11 mouse cellular contexts compared by ENCODE assay signal in the genomic region with DNA sequence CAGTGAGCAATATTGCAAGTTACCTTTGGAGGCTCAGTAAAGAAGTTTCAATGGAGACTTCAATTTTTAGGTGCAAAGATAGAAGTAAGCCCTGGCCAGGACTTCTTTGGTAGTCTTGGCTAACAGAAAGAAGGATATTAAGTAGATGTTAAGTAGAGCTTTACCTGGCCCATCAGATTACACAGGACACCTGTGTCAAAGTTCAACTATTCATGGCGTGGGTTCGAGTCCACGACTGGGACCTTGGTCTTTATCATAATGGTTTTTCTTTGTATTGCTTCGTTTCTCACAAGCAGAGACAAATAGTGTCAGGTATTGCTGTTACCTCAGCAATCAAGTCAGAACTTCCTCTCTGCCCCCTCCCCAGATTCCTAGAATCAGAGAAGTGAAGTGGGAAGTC.
DNase-seq lines count a peak whose midpoint lies in the region; ATAC-seq and TF ChIP-seq lines count a peak whose summit lies in the region.
"Had no signal": no experiment of that assay in that cellular context is flagged by ENCODE, and none has a peak within 500 bp of the region (broad histone marks: within the 10 kb centered on the region; RNA-seq: fewer than 3 reads in every experiment).

No protein-coding gene starts in this region.

- H3K36me3 ChIP-seq in heart, adult 2 months (ENCODE audit: control insufficient read depth, insufficient read depth, low read length): peaks cover 22% of the 10 kb centered on the region
- no peaks in the 10 kb centered on the region for H3K36me3 ChIP-seq in lung, embryonic 15.5 days
- H3K36me3 ChIP-seq in heart, postnatal 0 days (replicated peaks; ENCODE audit: control insufficient read depth, insufficient read depth, low read length): no peaks in the 10 kb centered on the region; the same call in 1 of the 2 replicates
- no peaks in the 10 kb centered on the region for H3K36me3 ChIP-seq in liver, postnatal 0 days (replicated peaks; ENCODE audit: insufficient read depth, low read length)

- WGBS in heart, adult 2 months: 40% methylated on average over 4 of the region's 4 CpGs
- 69% methylated on average over 4 of the region's 4 CpGs for WGBS in lung, embryonic 15.5 days
- WGBS in heart, postnatal 0 days: 66% methylated on average over 4 of the region's 4 CpGs
- 59% methylated on average over 4 of the region's 4 CpGs for WGBS in liver, postnatal 0 days (ENCODE audit: insufficient replicate concordance)

- H3K9me3 ChIP-seq in lung, embryonic 15.5 days: no peaks in the 10 kb centered on the region
- no peaks in the 10 kb centered on the region for H3K9me3 ChIP-seq in heart, postnatal 0 days (replicated peaks; ENCODE audit: control insufficient read depth, low read length)
- no peaks in the 10 kb centered on the region for H3K9me3 ChIP-seq in liver, postnatal 0 days (ENCODE audit: low read length)
- H3K9me3 ChIP-seq: megakaryocyte, embryonic 14.5 days had no signal

- ATAC-seq in lung, embryonic 15.5 days (ENCODE audit: borderline replicate concordance, extremely low read depth, low FRiP score, low TSS enrichment): no peak
- no peak for ATAC-seq in heart, postnatal 0 days (ENCODE audit: insufficient read depth, low read depth)
- no peak for ATAC-seq in liver, postnatal 0 days

- H3K27ac ChIP-seq in heart, adult 2 months: peak overlapping the region; percentile 67
- H3K27ac ChIP-seq in lung, embryonic 15.5 days: no peak overlapping the region
- peak overlapping the region; percentile 56; the same call in 1 of the 2 replicates for H3K27ac ChIP-seq in heart, postnatal 0 days (ENCODE audit: low read depth)
- H3K27ac ChIP-seq in liver, postnatal 0 days (ENCODE audit: low read depth): no peak overlapping the region
- no peak overlapping the region for H3K27ac ChIP-seq in left cerebral cortex, adult 2 months

- H3K79me2 ChIP-seq in heart, adult 2 months (replicated peaks; ENCODE audit: control insufficient read depth, insufficient read depth, low read length): peaks cover 2% of the 10 kb centered on the region; the same call in 1 of the 2 replicates

- TF ChIP-seq EP300 in heart, adult 2 months (IDR thresholded peaks at IDR 0.05; ENCODE audit: insufficient read depth, low read depth, low read length): no peak
- TF ChIP-seq EP300 in heart, postnatal 0 days (IDR thresholded peaks at IDR 0.05; ENCODE audit: low read depth): no peak
- no peak for TF ChIP-seq EP300 in liver, postnatal 0 days (IDR thresholded peaks at IDR 0.05; ENCODE audit: low read depth)

- H3K9ac ChIP-seq in heart, adult 2 months (ENCODE audit: low read depth, low read length): peak overlapping the region; percentile 76
- no peak overlapping the region for H3K9ac ChIP-seq in lung, embryonic 15.5 days
- no peak overlapping the region; the same call in 1 of the 2 replicates for H3K9ac ChIP-seq in heart, postnatal 0 days (replicated peaks; ENCODE audit: low read depth, low read length)
- H3K9ac ChIP-seq in liver, postnatal 0 days (replicated peaks): peak overlapping the region; percentile 0; the same call in 1 of the 2 replicates

- intact Hi-C loops in heart, adult 2 months (cut with DNase I): loop anchor here (10.0 kb wide), 1 partner anchor 294 kb away; no protein-coding TSS in a partner anchor
- intact Hi-C loops in heart, postnatal 25 days (cut with DNase I): loop anchor here (5.0 kb wide), 2 partner anchors 44 to 244 kb away; no protein-coding TSS in a partner anchor
- intact Hi-C loops in left cerebral cortex, adult 2 months (cut with DNase I): loop anchor here (1.0 to 5.0 kb wide), 2 partner anchors 106 to 242 kb away; no protein-coding TSS in a partner anchor

- H3K4me1 ChIP-seq in heart, adult 2 months (ENCODE audit: control insufficient read depth, insufficient read depth, low read length): peaks cover 12% of the 10 kb centered on the region
- peaks cover 55% of the 10 kb centered on the region for H3K4me1 ChIP-seq in lung, embryonic 15.5 days
- peaks cover 6% of the 10 kb centered on the region; the same call in 1 of the 2 replicates for H3K4me1 ChIP-seq in heart, postnatal 0 days (ENCODE audit: control insufficient read depth, insufficient read depth)
- H3K4me1 ChIP-seq in liver, postnatal 0 days (ENCODE audit: insufficient read depth): peaks cover 14% of the 10 kb centered on the region

- DNase-seq in heart, adult 2 months: no peak
- DNase-seq in heart, postnatal 25 days (ENCODE audit: low spot score): no peak
- no peak for DNase-seq in lung, postnatal 25 days (ENCODE audit: low spot score)
- DNase-seq in heart, postnatal 0 days (ENCODE audit: low spot score): no peak
- no peak for DNase-seq in liver, postnatal 0 days
- no peak for DNase-seq in left cerebral cortex, adult 2 months (ENCODE audit: extremely low spot score in 1 of 2, low spot score in 2 of 2)
- no peak for DNase-seq in cerebellum, adult 11-12 months
- DNase-seq: cerebellum, adult 18-20 months; right cerebral cortex, postnatal 25 days had no signal

- H3K4me3 ChIP-seq in heart, adult 2 months: peak overlapping the region; percentile 50
- H3K4me3 ChIP-seq in lung, embryonic 15.5 days: peak overlapping the region; percentile 28
- peak overlapping the region; percentile 32 for H3K4me3 ChIP-seq in heart, postnatal 0 days (ENCODE audit: low read depth, low read length)
- H3K4me3 ChIP-seq in liver, postnatal 0 days (ENCODE audit: low read depth, low read length): peak overlapping the region; percentile 34
- no peak overlapping the region for H3K4me3 ChIP-seq in left cerebral cortex, adult 2 months
- H3K4me3 ChIP-seq: megakaryocyte, embryonic 14.5 days had no signal

- TF ChIP-seq CTCF in heart, adult 2 months (IDR thresholded peaks at IDR 0.05): no peak
- no peak for TF ChIP-seq CTCF in heart, postnatal 0 days (IDR thresholded peaks at IDR 0.05; ENCODE audit: low read depth)
- TF ChIP-seq CTCF in liver, postnatal 0 days (IDR thresholded peaks at IDR 0.05; ENCODE audit: low read depth): no peak
- TF ChIP-seq CTCF in left cerebral cortex, adult 2 months (IDR thresholded peaks at IDR 0.05): no peak

- no peak for TF ChIP-seq POLR2A in heart, adult 2 months (IDR thresholded peaks at IDR 0.05; ENCODE audit: insufficient read depth, low read depth, low read length)

- H3K4me2 ChIP-seq in lung, embryonic 15.5 days: peak overlapping the region; percentile 51
- H3K4me2 ChIP-seq in heart, postnatal 0 days (ENCODE audit: low read depth, low read length): peak overlapping the region; percentile 58
- H3K4me2 ChIP-seq in liver, postnatal 0 days (ENCODE audit: low read depth, low read length): peak overlapping the region; percentile 64

- H3K27me3 ChIP-seq in heart, adult 2 months (ENCODE audit: control insufficient read depth, insufficient read depth, low read length): no peaks in the 10 kb centered on the region
- H3K27me3 ChIP-seq in lung, embryonic 15.5 days: no peaks in the 10 kb centered on the region
- H3K27me3 ChIP-seq in heart, postnatal 0 days (ENCODE audit: control insufficient read depth, insufficient read depth, low read length): no peaks in the 10 kb centered on the region
- H3K27me3 ChIP-seq in liver, postnatal 0 days (ENCODE audit: insufficient read depth, low read length): peaks cover 3% of the 10 kb centered on the region; the same call in 1 of the 2 replicates

Comparison
In these comparisons a context has a peak if more than half of its experiments do, and no peak if none do; other contexts are left out.
1. H3K9ac ChIP-seq: peak in heart, adult 2 months (single experiment) and liver, postnatal 0 days (single experiment); none in lung, embryonic 15.5 days (single experiment) and heart, postnatal 0 days (single experiment).
2. H3K27ac ChIP-seq: peak in heart, adult 2 months (single experiment) and heart, postnatal 0 days (single experiment); none in lung, embryonic 15.5 days (single experiment), liver, postnatal 0 days (single experiment) and left cerebral cortex, adult 2 months (single experiment).
3. Peak in every context shown above with its lines, with median percentiles within 50 percentile points of each other: H3K4me2 ChIP-seq.